Mouse (Mus musculus) left cerebral cortex, postnatal 36 days (tissue): ENCODE results near the gene Scn11a. TPM values are rescaled to one million over a fixed set of nuclear protein-coding genes. Genes with fewer than 3 reads are reported as not detected.
A peak's percentile ranks its signal among the peaks of the same experiment; 100 is the strongest.

Source experiments
- DNase-seq, 2 experiments: peaks; one replicate each; pipeline ENCODE4 v3.0.0; 2021 to 2022; ENCODE audit warnings: low spot score in 2 of 2, mixed read lengths in 1 of 2
- intact Hi-C: fragments of 180-260 bp; cut with DNase I; formaldehyde crosslinking; loops from one replicate; pipeline ENCODE4 v1.15.1; 2025
- total RNA-seq, 2 experiments: library from RNA; stranded (reverse); gene quantifications; 2 replicates each; pipeline ENCODE4 v1.2.3; 2021

The Scn11a gene
- under 1 TPM; 0.12 to 0.34 TPM for total RNA-seq

- intact Hi-C loops = no loop called here
- no peak for DNase-seq
Measured at GRCm38 (mm10) chr9:119825297-119825696, at the start of gene Scn11a. Gene Scn11a, minus strand, starts transcription at chr9:119825456.

- no peak for DNase-seq
- intact Hi-C loops = no loop called here
Measured at GRCm38 (mm10) chr9:119854170-119854569, 28.9 kb upstream of the Scn11a start.

GRCm38 (mm10) chr9:119853071-119853846 is 28.0 kb upstream of the Scn11a start:
- no peak for DNase-seq
- intact Hi-C loops = no loop called here

GRCm38 (mm10) chr9:119852347-119853030 is 27.2 kb upstream of the Scn11a start:
- no peak for DNase-seq
- intact Hi-C loops = no loop called here

- DNase-seq = no peak
- intact Hi-C loops = no loop called here
Measured at GRCm38 (mm10) chr9:119849214-119849613, 24.0 kb upstream of the Scn11a start.

- intact Hi-C loops = no loop called here
- DNase-seq = no peak
Measured at GRCm38 (mm10) chr9:119848671-119849070, 23.4 kb upstream of the Scn11a start.

- intact Hi-C loops = no loop called here
- no peak for DNase-seq
Measured at GRCm38 (mm10) chr9:119847187-119847586, 21.9 kb upstream of the Scn11a start.

- intact Hi-C loops = no loop called here
- DNase-seq = no peak
Measured at GRCm38 (mm10) chr9:119844724-119845123, 19.5 kb upstream of the Scn11a start.

GRCm38 (mm10) chr9:119843549-119843948 is 18.3 kb upstream of the Scn11a start:
- intact Hi-C loops = no loop called here
- DNase-seq = no peak

GRCm38 (mm10) chr9:119842541-119843169 is 17.4 kb upstream of the Scn11a start:
- intact Hi-C loops = no loop called here
- peak in 1 of 2 experiments; percentile 11 for DNase-seq

- intact Hi-C loops = no loop called here
- no peak for DNase-seq
Measured at GRCm38 (mm10) chr9:119842091-119842490, 16.8 kb upstream of the Scn11a start.

- intact Hi-C loops = no loop called here
- DNase-seq = no peak
Measured at GRCm38 (mm10) chr9:119841159-119841558, 15.9 kb upstream of the Scn11a start.

GRCm38 (mm10) chr9:119835581-119836125 is 10.4 kb upstream of the Scn11a start:
- intact Hi-C loops = no loop called here
- DNase-seq = no peak

GRCm38 (mm10) chr9:119831001-119831400 is 5.7 kb upstream of the Scn11a start:
- intact Hi-C loops = no loop called here
- no peak for DNase-seq

GRCm38 (mm10) chr9:119823722-119824121 is 1.5 kb downstream of the Scn11a start:
- no peak for DNase-seq
- intact Hi-C loops = no loop called here

- DNase-seq = no peak
- intact Hi-C loops = no loop called here
Measured at GRCm38 (mm10) chr9:119813631-119814030, 11.6 kb downstream of the Scn11a start.

- no peak for DNase-seq
- intact Hi-C loops = no loop called here
Measured at GRCm38 (mm10) chr9:119806491-119806890, 18.8 kb downstream of the Scn11a start.

- intact Hi-C loops = no loop called here
- no peak for DNase-seq
Measured at GRCm38 (mm10) chr9:119804501-119804847, 20.8 kb downstream of the Scn11a start.

- DNase-seq = no peak
- intact Hi-C loops = no loop called here
Measured at GRCm38 (mm10) chr9:119803845-119804500, 21.3 kb downstream of the Scn11a start.
